Mouse (Mus musculus): Measurements from ENCODE around the gene Ptprg. TPM values are rescaled to one million over a fixed set of nuclear protein-coding genes. Genes with fewer than 3 reads are reported as not detected.
A peak's percentile ranks its signal among the peaks of the same experiment; 100 is the strongest.

The Ptprg gene
- total and polyA plus RNA-seq, 2 experiments from 2014 or later: 28.5 to 88.7 TPM

DNA sequence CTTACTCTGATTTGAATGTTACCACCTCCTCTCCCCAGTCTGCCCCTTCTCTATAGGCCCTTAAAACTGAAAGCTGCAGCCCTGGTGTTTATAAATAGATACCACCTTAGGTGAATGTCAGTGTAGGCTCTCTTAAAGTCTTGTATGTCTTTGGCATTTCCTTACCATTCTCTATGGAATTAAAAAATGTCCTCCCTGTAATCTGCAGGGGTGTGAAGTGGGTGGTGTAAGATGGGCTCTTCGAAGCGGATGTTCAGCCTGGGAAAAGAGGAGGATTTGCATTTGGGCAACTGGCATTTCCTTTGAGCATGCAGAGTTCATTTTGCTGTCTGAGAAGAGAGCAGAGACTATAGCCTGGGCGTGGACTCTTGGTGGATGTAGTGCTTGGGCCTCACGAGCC lies 201.3 kb downstream of the Ptprg start:
- no peak for DNase-seq
- H3K4me3 ChIP-seq (ENCODE audit: low read depth, low read length): no peak overlapping the region
- no peak for TF ChIP-seq CTCF (IDR thresholded peaks at IDR 0.05; ENCODE audit: low read depth)

DNA sequence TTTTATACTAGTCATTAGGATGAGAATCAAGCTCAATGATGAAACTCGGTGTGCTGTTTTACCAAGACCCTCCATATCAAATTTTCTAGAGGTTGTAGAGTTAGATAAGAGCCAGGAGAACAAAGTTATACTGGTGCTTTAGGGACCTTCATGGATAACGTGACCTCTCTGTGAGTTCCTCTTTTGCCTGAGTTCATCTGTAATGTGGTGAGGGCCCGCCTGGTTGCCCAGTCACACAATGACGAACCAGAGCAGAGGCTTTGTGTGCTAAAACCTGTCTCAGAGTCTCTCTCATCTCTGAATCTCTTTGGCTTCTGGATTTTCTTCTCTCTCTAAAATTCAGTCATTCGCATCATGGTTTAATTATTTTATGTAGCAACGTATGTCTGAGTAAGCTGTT lies 204.9 kb downstream of the Ptprg start:
- no peaks in the 10 kb centered on the region for H3K36me3 ChIP-seq (ENCODE audit: insufficient read depth)
- H3K27ac ChIP-seq (ENCODE audit: low read depth, low read length): no peak overlapping the region
- H3K4me3 ChIP-seq (ENCODE audit: low read depth, low read length): no peak overlapping the region
- no peaks in the 10 kb centered on the region for H3K27me3 ChIP-seq (ENCODE audit: insufficient read depth, low read length)
- DNase-seq (no peak), ATAC-seq (no peak)
- H3K4me1 ChIP-seq (ENCODE audit: insufficient read depth): peaks cover 16% of the 10 kb centered on the region
- TF ChIP-seq CTCF (IDR thresholded peaks at IDR 0.05; ENCODE audit: low read depth): no peak
- no peak overlapping the region for H3K4me2 ChIP-seq (ENCODE audit: low read depth)
- WGBS: 81% methylated on average over 6 of the region's 6 CpGs
- H3K9ac ChIP-seq: no peak overlapping the region
- no peaks in the 10 kb centered on the region for H3K9me3 ChIP-seq (ENCODE audit: low read length)

More for the DNA sequence above, 201.3 kb downstream of the Ptprg start:
- Histone ChIP-seq H3K4me1 (ENCODE audit: insufficient read depth) (no peaks in the 10 kb centered on the region), H3K36me3 (ENCODE audit: insufficient read depth) (no peaks in the 10 kb centered on the region), H3K4me2 (ENCODE audit: low read depth) (no peak overlapping the region), H3K27ac (ENCODE audit: low read depth, low read length) (no peak overlapping the region), H3K9ac (no peak overlapping the region), H3K9me3 (ENCODE audit: low read length) (no peaks in the 10 kb centered on the region), H3K27me3 (ENCODE audit: insufficient read depth, low read length) (no peaks in the 10 kb centered on the region)
- 88% methylated on average over 4 of the region's 4 CpGs for WGBS
- ATAC-seq: no peak

DNA sequence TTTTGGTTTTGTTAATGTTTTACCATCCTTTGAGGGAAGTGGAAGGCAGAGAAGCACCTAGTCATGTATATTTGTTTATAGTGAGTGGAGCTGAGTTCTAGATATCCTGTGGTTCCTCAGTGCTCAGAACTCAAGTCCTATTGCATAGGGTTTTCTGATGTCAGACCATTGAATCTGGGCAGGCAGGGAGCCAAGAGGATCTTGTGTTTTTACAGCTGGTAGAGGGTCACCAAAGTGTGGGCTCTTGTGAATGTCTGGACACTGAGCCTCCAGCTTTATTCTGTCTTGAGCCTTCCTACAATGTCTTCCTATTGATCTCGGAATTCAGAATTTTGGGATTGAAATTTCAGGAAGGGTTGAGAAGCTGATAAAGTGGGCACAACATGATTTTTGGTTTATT lies 206.0 kb downstream of the Ptprg start:
- H3K27me3 ChIP-seq (ENCODE audit: insufficient read depth, low read length): no peaks in the 10 kb centered on the region
- H3K9me3 ChIP-seq (ENCODE audit: low read length): no peaks in the 10 kb centered on the region
- no peak overlapping the region for H3K4me2 ChIP-seq (ENCODE audit: low read depth)
- TF ChIP-seq CTCF (IDR thresholded peaks at IDR 0.05; ENCODE audit: low read depth): no peak
- H3K36me3 ChIP-seq (ENCODE audit: insufficient read depth): no peaks in the 10 kb centered on the region
- no peak overlapping the region for H3K27ac ChIP-seq (ENCODE audit: low read depth, low read length)
- DNase-seq (no peak), ATAC-seq (no peak)
- H3K9ac ChIP-seq: no peak overlapping the region
- H3K4me3 ChIP-seq (ENCODE audit: low read depth, low read length): no peak overlapping the region
- peaks cover 16% of the 10 kb centered on the region for H3K4me1 ChIP-seq (ENCODE audit: insufficient read depth)
- 100% methylated on average over 1 of the region's 1 CpGs for WGBS

DNA sequence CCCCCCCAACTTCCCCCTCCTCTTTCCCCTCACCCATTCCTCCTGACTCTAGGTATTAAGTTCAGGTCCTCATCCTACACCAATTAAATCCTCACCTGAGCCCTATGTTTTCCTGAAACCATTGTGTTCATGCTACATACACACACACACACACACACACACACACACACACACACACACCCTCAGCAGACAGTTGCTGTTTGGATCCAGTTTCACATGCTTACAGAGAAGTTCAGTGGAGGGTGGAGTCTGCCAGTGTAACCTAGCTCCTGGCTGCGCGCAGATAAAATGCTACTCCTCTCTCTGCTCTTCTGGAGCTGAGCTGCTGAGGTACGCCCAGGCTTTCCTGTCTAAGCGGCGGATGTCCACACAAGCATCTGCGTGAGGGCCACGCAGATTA lies 209.7 kb downstream of the Ptprg start:
- no peak overlapping the region for H3K4me3 ChIP-seq (ENCODE audit: low read depth, low read length)
- no peak for TF ChIP-seq CTCF (IDR thresholded peaks at IDR 0.05; ENCODE audit: low read depth)
- H3K9ac ChIP-seq: no peak overlapping the region
- H3K4me1 ChIP-seq (ENCODE audit: insufficient read depth): peaks cover 16% of the 10 kb centered on the region
- DNase-seq: no peak
- no peak overlapping the region for H3K4me2 ChIP-seq (ENCODE audit: low read depth)
- no peaks in the 10 kb centered on the region for H3K36me3 ChIP-seq (ENCODE audit: insufficient read depth)
- no peaks in the 10 kb centered on the region for H3K27me3 ChIP-seq (ENCODE audit: insufficient read depth, low read length)
- no peaks in the 10 kb centered on the region for H3K9me3 ChIP-seq (ENCODE audit: low read length)
- H3K27ac ChIP-seq (ENCODE audit: low read depth, low read length): no peak overlapping the region
- 75% methylated on average over 7 of the region's 7 CpGs for WGBS
- no peak for ATAC-seq

DNA sequence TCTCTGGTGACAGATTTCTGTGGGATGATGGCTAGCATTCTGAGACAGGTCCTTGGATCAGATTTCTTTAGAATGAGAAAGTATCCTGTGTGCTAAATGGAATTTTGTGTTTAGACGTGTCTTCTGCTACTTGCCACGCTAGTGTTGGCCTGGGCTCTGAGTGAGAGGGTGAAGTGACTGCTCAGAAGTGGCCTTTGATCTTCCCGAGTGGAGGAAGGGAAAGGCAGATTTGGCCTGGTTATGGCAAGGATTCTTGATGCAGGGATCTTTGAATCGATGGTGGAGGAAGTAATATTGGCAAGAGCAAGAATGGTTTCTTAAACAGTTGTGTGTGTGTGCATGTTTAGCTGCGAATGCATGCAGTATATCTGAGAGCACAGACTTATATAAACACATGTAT lies 219.4 kb downstream of the Ptprg start:
- ATAC-seq: no peak
- Histone ChIP-seq H3K36me3 (ENCODE audit: insufficient read depth) (no peaks in the 10 kb centered on the region), H3K9ac (no peak overlapping the region), H3K9me3 (ENCODE audit: low read length) (no peaks in the 10 kb centered on the region), H3K27me3 (ENCODE audit: insufficient read depth, low read length) (no peaks in the 10 kb centered on the region), H3K4me1 (ENCODE audit: insufficient read depth) (peaks cover 6% of the 10 kb centered on the region; the same call in 1 of the 2 replicates), H3K27ac (ENCODE audit: low read depth, low read length) (no peak overlapping the region), H3K4me3 (ENCODE audit: low read depth, low read length) (no peak overlapping the region), H3K4me2 (ENCODE audit: low read depth) (no peak overlapping the region)
- no peak for TF ChIP-seq CTCF (IDR thresholded peaks at IDR 0.05; ENCODE audit: low read depth)
- WGBS: 74% methylated on average over 5 of the region's 5 CpGs
- DNase-seq: no peak

DNA sequence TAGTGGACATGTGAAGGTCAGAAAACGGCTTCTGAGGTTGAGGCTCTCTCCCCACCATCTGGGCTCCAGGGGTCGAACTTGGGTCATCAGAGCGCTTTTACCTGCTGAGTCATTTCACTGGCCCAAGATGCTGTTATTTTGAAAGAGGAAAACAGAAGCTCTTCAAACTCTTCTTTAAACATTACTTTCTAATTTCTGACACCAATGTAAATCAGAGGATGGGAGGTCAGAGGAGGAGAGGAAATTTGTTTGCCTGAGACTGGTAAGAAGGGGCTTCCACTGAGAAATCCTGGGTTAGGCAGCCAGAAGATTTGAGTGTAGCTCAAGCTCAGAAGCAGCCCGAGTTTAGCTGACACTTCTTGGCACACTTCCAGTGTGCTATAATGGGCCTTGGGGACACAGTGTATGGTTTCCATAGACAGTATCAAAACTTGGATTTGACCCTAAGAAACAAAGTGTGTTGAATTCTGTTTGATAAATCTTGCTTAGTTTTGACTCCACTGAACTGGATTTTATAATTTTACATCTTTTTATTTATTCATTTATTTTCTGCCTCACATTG lies 221.2 kb downstream of the Ptprg start:
- H3K36me3 ChIP-seq (ENCODE audit: insufficient read depth): no peaks in the 10 kb centered on the region
- no peaks in the 10 kb centered on the region for H3K27me3 ChIP-seq (ENCODE audit: insufficient read depth, low read length)
- no peak for ATAC-seq
- no peak overlapping the region for H3K9ac ChIP-seq
- no peaks in the 10 kb centered on the region for H3K9me3 ChIP-seq (ENCODE audit: low read length)
- no peak overlapping the region for H3K4me2 ChIP-seq (ENCODE audit: low read depth)
- H3K27ac ChIP-seq (ENCODE audit: low read depth, low read length): no peak overlapping the region
- H3K4me3 ChIP-seq (ENCODE audit: low read depth, low read length): no peak overlapping the region
- DNase-seq: peak; percentile 28
- no peak for TF ChIP-seq CTCF (IDR thresholded peaks at IDR 0.05; ENCODE audit: low read depth)
- WGBS: 55% methylated on average over 4 of the region's 4 CpGs
- H3K4me1 ChIP-seq (ENCODE audit: insufficient read depth): peaks cover 6% of the 10 kb centered on the region; the same call in 1 of the 2 replicates

DNA sequence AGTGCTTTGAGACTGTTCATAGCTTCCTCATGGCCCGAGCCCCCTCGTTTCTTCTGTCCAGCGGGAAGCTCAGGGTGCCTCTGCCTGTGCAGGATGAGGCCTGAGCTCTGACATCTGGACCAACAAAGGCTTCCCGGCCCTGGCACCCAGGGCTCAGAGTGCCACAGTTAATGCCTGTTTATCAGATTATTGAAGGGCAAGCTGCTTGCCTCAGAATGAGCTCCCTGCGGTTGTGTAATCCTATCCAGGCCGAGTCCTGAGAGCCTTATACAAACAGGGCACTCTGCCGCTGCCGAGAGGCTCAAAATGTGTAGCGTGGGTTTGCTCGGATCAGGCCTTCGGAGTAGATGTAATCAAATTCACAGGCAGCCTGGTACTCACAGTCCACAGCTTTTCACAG lies 221.9 kb downstream of the Ptprg start:
- Histone ChIP-seq H3K9me3 (ENCODE audit: low read length) (no peaks in the 10 kb centered on the region), H3K4me3 (ENCODE audit: low read depth, low read length) (no peak overlapping the region), H3K4me2 (ENCODE audit: low read depth) (no peak overlapping the region), H3K9ac (no peak overlapping the region), H3K27me3 (ENCODE audit: insufficient read depth, low read length) (no peaks in the 10 kb centered on the region), H3K4me1 (ENCODE audit: insufficient read depth) (peaks cover 6% of the 10 kb centered on the region; the same call in 1 of the 2 replicates), H3K27ac (ENCODE audit: low read depth, low read length) (no peak overlapping the region), H3K36me3 (ENCODE audit: insufficient read depth) (no peaks in the 10 kb centered on the region)
- ATAC-seq (no peak), DNase-seq (no peak)
- WGBS: 13% methylated on average over 11 of the region's 11 CpGs
- TF ChIP-seq CTCF (IDR thresholded peaks at IDR 0.05; ENCODE audit: low read depth): no peak
